Mouse (Mus musculus): ENCODE data around the gene Chchd1.
"Not testable (repeated sequence)": the region's sequence is repeated elsewhere in the genome, so short reads cannot be mapped to it uniquely, and the experiment has no call there.

Gene Chchd1

GRCm38 (mm10) chr14:20689009-20689408 lies 13.8 kb upstream of the Chchd1 start:
- DNase-seq (ENCODE audit: low spot score): no peak

DNA sequence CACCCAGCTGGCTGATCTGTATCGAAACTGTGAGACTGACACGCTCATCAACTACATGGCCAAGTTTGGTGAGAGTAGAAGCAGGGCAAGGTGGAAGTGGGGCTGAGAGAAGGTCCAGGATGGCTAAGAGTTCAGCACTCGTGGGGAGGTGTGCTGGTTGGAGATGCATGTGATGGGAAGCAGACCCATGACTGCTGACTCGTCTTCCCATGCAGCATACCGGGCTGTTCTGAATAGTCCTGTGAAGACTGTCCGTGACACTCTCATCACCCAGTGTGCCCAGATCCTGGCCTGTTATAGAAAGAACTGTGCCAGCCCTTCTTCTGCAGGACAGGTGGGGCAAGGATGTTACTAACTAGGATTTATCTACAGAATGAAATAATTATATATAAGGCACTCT lies 11.0 kb upstream of the Chchd1 start:
- DNase-seq (ENCODE audit: low spot score): no peak

- DNase-seq (ENCODE audit: low spot score): no peak
Observed at GRCm38 (mm10) chr14:20693589-20694101, 9.2 kb upstream of the Chchd1 start.

GRCm38 (mm10) chr14:20694185-20694883 lies 8.5 kb upstream of the Chchd1 start:
- no peak for DNase-seq (ENCODE audit: low spot score)

DNA sequence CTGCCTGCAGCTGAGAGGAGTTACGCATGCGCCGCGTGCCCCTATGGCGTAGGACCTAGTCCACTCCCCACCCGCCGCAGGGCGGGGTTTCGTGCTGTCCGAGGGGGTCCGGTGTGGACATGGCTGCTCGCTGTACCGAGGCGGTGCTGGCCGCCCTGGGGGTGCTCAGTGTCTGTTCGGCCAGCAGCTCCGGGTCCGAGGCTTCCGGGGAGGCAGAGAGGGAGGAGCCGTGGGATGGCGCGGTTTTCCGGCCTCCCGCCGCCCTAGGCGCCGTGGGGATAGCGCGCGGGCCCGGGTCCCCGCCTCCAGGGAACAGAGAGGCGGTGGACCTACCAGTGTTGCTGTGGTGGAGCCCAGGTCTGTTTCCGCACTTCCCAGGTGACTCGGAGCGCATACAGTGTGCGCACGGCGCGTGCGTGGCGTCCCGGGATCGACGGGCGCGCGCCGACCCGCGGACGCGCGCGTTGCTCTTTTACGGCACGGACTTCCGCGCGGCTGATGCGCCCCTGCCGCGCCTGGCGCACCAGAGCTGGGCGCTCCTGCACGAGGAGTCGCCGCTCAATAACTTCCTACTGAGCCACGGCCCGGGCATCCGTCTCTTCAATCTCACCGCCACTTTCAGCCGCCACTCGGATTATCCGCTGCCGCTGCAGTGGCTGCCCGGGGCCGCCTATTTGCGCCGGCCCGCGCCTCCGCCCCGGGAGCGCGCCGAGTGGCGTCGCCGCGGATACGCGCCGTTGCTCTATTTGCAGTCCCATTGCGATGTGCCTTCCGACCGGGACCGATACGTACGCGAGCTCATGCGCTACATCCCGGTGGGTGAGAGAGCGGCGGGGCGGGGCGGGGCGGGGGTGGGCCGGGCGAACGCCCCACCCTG lies 7.7 kb upstream of the Chchd1 start, which contains the start of gene Fut11:
Gene Fut11 (plus strand): TSS at position 85 of the 877 bp plus-strand sequence.
- peak; percentile 93 for DNase-seq (ENCODE audit: low spot score)

- no peak for DNase-seq (ENCODE audit: low spot score)
Observed at GRCm38 (mm10) chr14:20695761-20696520, 6.9 kb upstream of the Chchd1 start.

DNA sequence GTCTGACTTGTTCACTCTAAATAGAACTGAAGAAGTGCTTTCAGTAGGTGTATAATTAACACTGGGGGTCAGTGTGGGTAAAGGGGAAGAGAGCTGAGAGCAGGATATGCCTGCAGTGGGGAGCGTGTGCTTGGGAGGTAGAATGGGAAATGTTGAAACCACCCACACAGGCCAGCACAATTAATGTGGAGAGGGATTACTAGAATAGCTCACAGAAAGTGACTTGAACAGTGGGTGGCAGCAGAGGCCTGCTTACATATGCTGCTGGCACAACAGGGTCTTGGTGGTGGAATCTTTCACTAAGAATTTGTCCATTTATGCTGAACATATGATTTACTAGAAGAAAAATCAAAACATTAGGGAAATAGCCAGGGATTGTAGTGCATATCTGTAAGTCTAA lies 5.8 kb upstream of the Chchd1 start:
- peak; percentile 72 for DNase-seq (ENCODE audit: low spot score)

DNA sequence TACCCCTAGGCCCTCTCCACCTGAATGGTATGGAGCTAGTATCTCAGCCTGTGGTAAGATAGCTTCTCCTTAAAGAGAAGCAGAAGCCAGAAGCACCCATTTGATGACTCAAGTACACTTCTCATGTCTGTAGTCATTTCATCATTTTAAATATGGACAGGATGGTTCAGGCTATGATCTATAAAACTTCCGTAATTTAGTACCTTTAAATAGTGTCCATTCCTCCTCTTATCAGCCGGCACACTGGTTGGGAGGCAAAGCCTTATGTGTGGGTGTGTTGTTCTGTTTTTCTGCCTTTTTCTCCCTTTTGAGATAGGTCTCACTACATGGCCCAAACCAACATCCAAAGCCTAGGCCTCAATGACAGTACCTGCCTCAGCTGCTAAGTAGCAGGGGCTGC lies 4.3 kb upstream of the Chchd1 start:
- DNase-seq (ENCODE audit: low spot score): no peak

DNA sequence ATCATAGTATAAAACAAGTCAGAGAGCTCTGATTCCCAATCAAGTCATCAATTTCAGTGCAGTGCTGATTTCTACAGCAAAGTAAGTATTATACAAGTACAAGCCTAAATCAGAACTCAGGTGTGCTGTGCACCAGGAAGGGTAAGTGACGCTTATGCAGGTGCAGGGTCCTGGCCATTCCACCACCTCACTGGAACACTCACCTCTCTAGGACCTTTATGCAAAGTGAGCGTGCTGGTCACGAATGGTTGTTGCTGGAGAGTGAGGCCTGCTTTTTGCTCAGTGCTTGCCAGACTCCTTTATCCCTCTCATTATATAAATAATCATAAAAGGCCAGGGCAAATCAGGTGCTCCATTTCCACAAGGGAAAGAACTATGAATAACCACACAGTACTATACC lies 2.4 kb upstream of the Chchd1 start:
- DNase-seq (ENCODE audit: low spot score): no peak

GRCm38 (mm10) chr14:20701554-20701953 lies 1.3 kb upstream of the Chchd1 start:
- DNase-seq (ENCODE audit: low spot score): no peak

DNA sequence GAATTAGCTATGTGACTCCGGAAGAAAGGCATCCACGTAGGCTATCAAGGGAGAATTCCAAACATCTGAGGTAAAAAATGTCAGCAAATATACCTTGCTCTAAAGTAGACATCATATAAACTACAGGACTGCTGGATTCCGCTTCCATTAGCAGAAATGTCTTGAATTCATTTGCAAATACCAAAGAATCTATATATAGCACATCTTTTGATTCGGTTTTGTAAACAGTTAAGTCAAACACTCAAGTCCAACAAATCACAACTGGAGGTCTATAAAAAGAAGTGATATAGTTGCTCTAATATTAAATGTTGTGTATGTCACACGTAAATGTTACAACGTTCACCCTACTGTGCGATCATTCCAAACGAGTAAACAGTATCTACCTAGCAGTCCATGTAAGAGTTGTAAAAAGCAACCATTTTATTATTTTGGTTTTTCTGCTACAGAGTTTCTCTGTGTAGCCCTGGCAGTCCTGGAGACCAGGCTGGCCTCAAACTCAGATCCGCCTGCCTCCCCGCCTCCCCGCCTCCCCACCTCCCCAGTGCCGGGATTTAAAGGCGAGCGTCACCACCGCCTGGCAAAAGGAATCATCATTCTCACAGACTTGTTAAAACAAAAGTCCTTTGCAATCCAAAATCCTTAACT lies 588 bp upstream of the Chchd1 start:
- no peak for DNase-seq (ENCODE audit: low spot score)

GRCm38 (mm10) chr14:20703461-20703860 lies 655 bp downstream of the Chchd1 start:
- not testable (repeated sequence) for DNase-seq (ENCODE audit: low spot score)

GRCm38 (mm10) chr14:20707201-20708190 lies 4.7 kb downstream of the Chchd1 start, which contains the start of gene Zswim8:
TSS of gene Zswim8 (plus strand) at chr14:20707552.
- peak; percentile 89 for DNase-seq (ENCODE audit: low spot score)

DNA sequence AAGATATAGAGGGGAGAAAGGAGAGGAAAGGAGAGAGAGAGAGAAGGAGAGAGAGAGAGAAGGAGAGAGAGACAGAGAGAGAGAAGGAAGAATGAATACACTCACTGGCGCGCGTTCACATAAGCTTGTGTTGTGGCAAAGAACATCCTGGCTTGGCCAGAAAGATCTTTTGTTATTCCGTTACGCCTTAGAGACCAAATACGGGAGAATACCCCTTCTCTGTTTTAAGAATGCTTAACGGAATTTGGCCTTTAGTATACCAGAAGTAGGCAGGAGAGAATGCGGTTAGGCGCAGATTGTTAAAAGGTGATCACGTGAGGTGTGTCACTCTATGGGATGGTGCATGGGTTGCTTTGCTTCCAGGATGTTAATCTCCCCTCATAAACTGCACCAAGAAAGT lies 5.4 kb downstream of the Chchd1 start:
- DNase-seq (ENCODE audit: low spot score): no peak

DNA sequence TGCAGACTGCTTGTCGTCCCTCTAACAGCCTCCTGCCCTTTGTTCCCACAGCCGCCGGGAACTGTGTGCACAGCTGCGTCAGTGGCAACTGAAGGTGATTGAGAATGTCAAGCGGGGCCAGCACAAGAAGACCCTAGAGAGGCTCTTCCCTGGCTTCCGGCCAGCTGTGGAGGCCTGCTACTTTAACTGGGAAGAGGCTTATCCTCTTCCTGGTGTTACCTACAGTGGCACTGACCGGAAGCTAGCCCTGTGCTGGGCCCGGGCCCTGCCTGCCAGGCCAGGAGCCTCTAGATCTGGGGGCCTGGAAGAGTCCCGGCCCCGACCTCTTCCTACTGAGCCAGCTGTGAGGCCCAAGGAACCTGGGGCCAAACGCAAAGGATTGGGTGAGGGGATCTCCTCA lies 11.0 kb downstream of the Chchd1 start:
- DNase-seq (ENCODE audit: low spot score): peak; percentile 39

DNA sequence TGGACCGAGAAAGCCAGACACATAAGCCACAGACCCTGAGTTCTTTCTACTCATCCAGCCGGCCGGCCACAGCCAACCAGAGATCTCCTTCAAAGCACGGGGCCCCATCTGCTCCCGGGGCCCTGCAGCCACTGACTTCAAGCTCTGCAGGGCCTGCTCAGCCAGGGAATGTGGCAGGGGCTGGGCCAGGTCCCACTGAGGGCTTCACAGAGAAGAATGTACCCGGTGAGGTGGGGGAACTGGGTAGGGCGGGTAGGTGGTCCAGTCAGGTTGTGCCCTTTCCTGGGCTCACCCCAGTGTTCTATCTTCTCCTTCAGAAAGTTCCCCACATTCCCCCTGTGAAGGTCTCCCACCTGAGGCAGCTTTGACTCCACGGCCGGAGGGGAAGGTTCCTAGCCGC lies 15.6 kb downstream of the Chchd1 start:
- no peak for DNase-seq (ENCODE audit: low spot score)

- no peak for DNase-seq (ENCODE audit: low spot score)
Observed at GRCm38 (mm10) chr14:20719767-20720166, 17.0 kb downstream of the Chchd1 start.

DNA sequence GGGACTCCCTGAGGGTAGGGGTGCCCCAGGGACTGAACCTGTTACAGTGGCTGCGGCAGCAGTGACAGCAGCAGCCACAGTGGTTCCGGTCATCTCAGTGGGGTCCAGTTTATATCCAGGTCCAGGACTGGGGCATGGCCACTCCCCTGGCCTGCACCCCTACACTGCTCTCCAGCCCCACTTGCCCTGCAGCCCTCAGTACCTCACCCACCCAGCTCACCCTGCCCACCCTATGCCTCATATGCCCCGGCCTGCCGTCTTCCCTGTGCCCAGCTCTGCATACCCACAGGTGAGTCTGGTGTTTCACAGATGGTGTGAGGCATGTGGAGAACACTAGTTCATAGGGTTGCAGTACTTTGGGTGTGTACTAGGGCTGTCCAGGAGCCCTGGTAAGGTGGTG lies 18.6 kb downstream of the Chchd1 start:
- no peak for DNase-seq (ENCODE audit: low spot score)

- peak; percentile 38 for DNase-seq (ENCODE audit: low spot score)
Observed at GRCm38 (mm10) chr14:20723006-20723405, 20.2 kb downstream of the Chchd1 start.

DNA sequence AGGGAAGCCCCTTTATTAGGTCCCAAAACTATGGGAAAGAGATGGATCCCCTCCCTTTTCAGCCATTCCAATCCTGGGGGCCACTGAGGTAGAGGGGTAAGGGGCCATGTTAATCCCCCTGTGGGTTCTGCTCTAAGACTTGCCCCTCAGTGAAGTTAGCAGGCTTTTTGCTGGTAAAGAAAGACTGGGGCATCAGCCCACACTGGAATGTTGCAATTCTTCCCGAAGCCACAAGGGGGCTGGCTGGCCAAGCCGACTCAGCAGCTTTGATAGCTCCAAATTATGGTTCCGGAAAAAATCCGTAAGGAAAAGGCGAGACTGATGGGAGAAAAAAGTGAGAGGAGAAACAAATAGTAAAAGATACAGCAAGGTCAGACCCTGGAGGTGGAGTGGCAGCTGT lies 21.2 kb downstream of the Chchd1 start:
- DNase-seq (ENCODE audit: low spot score): peak; percentile 82

Data from testis, postnatal 10 days (tissue).